Mouse (Mus musculus): ENCODE data around the gene Ccdc149.
A peak's percentile ranks its signal among the peaks of the same experiment; 100 is the strongest.

Ccdc149 gene

DNA sequence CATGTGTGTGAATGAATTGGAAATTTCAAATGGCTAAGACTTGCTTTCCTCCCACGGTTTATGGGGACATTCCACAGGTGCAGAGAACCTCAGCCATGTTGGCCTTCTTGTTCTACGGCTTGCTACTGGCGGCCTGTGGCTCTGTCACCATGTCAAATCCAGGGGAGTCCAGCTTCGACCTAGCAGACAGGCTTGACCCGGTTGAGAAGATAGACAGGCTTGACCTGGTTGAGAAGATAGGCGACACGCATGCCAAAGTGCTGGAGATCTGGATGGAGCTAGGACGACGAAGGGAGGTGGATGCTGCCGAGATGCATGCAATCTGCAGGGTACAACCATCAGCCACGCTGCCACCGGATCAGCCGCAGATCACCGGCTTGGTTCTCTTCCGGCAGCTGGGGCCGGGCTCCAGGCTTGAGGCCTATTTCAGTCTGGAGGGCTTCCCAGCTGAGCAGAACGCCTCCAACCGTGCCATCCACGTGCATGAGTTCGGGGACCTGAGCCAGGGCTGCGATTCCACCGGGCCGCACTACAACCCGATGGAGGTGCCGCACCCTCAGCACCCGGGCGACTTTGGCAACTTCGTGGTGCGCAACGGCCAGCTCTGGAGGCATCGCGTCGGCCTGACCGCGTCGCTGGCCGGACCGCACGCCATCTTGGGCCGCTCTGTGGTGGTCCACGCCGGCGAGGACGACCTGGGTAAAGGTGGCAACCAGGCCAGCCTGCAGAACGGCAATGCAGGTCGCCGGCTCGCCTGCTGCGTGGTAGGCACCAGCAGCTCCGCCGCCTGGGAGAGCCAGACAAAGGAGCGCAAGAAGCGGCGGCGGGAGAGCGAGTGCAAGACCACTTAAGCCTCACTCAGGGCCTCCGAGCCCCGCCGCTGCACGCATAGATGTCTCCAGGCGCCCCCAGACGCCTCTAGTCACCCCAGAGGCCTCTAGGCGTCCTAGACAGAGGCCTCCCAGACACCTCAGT is 103.2 kb downstream of the Ccdc149 start:
- peak; percentile 18 for DNase-seq

DNA sequence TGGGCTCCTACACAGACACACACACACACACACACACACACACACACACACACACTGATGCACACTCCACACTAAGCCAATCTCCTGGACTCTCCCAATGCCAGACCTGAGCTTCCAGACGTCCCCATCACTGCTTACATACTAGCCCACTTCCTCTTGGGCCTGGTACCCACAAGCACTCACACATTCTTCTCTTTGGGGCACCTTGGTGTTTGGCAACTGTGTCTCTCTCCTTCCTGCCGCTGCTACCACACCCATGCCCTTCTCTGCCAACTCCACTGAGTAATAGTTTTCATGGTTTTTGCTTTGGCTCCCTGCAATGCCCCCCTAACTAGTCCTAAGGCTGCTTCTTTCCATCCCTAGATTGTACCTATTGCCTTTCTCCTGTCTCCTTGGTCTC is 104.7 kb downstream of the Ccdc149 start:
- DNase-seq, result no peak

DNA sequence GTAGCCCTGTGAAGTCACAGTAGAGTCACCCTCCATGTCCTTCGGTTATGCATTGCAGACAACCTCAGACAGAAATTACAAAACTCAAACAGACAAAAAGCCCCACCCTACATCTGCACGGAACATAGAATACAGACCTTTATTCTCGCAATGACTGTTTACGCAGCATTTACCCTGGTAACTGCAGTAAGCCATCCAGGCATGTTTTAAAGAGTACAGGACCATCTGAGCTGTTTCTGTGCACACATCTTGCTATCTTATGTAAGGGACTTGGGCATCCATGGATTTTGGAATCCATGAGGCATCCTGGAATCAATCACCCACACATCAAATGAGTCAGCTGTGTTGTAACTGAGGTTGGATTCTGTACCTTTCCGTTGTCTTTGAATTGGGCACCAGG is 105.4 kb downstream of the Ccdc149 start:
- DNase-seq, result no peak

DNA sequence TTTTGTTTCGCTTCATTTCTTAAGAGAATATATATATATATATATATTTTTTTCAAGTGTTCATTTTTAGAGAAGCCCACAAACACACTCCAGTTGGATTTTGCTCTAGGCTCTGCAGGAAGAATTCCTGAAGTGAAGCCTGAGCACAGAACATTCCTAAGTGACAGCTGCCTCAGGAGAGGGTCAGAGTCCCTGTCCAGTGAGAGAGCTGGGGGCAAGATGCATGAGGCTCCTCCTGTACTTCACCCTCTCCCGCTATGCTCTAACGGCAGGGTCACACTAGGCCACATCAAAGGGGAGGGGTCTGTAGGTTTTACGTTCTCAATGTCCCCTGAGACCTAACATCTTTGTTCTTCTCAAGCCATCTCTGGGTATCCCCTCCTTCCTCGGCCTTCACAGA is 106.8 kb downstream of the Ccdc149 start:
- no peak for DNase-seq

DNA sequence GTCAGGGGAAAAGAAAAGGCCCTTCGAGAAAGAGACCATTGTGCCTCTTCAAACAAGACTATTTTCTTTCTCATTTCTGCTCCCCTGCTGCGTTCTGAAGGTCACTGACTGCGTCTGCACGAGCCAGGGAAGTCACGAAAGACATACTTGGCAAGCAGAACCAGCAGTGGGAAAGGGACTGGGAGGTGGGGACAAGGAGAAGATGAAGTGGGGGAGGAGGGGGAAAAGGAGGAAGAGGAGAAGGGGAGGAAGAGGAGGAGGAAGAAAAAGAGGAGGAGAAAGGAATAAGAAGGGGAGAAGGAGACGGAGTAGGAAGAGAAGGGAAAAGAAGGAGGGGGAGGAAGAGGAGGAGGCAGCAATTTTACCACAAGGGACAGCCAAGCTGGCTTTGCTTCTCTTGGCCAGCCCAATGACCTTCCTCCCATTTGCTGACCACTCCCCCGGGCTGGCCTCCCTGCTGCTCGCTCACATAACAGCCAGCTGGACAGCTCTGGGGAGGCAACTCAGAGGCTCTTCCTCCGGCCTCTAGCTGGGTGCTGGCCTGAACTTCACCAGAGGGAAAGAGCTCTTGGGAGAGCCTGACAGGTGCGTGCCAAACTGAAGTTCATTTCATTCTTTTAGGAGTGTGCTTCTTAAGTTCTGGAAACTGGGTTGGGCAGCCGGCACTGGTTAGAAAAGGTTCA is 107.7 kb downstream of the Ccdc149 start, which contains the start of gene Sod3:
Gene Sod3, plus strand, starts transcription at position 324 of the 683 bp plus-strand sequence.
- DNase-seq, result no peak

DNA sequence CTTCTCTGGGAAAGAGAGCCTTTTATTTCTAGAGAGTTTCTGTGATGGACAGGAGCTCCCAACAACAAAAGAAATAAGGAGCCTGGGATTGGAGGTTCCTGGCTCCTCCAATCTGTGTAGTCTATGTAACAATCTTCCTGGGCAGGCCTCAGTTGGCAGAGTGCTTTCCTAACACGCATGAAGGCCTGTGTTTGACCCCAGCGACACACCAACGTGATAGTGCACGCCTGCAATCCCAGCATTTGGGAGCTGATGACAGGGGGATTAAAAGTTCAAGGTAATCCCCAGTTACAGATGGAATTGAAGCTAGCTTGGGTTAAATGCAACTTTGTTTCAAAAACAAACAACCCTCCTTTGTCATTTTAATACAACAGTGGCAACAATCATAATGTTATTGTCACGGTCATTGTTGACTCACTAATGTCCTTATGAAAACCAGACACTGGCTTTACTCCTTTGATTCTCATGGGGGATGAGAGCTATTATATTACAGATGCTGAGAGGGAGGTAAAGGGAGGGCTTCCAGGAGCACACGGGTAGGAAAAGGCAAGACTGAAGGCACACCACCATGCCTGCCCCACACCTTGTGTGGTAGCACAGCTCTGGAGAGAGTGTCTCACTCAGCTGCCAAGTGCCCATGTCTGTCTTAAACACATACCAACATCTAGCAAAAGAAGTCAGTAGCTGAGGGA is 108.4 kb downstream of the Ccdc149 start:
- DNase-seq, result no peak

DNA sequence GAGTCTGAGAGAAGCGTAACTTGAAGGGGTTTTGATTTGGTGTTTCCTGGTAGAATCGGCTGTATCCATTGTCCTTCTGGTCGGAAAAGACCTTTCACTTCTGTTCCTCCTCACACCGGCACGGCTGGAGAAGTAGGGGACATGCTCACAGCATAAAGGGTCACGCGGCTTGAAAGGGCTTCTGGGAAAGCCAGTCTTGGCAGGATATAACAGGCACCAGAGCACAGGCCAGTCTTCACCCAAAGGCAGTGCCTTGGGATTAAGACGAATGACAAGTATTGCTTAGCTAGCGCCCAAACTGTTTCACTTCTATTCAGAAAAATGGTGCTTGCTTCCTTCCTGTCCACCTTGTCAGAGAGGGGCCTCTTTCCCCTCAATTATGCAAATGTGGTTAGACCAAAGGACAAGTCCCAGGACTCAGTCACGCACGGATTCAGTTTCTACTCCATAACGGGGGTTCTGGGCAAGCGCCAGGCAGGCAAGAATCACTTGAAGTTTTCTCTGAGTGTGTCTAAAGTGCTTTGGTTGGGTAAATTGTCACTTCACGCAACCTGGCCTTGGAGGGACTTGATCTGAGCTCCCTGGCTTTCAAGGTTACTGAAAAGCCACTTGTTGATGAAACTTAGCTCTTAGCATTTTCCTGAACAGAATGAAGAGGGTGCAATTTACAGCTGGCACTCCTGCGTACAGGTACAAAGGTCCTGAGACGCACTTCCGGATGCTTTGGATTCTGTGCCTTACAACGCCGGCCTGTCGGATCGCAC is 110.9 kb downstream of the Ccdc149 start:
- no peak for DNase-seq

DNA sequence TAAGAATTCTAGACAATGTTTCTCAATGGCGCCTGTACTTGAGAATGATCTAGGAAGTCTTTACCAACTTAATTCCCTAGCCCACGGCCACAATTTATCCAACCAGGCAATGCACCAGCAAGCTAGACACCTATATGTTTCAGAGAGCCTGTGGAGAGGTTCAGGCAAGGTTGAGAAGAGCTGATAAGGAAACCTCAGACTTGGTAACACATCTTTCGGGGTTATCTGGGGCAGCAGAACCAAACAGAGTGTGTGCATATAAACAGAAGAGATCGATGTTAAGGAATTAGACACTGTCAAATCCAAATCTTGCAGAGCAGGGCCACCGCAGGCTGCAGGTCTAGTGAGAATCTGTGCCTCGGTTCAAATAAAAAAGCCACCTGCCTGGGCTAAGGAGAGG is 113.2 kb downstream of the Ccdc149 start:
- DNase-seq, result no peak

DNA sequence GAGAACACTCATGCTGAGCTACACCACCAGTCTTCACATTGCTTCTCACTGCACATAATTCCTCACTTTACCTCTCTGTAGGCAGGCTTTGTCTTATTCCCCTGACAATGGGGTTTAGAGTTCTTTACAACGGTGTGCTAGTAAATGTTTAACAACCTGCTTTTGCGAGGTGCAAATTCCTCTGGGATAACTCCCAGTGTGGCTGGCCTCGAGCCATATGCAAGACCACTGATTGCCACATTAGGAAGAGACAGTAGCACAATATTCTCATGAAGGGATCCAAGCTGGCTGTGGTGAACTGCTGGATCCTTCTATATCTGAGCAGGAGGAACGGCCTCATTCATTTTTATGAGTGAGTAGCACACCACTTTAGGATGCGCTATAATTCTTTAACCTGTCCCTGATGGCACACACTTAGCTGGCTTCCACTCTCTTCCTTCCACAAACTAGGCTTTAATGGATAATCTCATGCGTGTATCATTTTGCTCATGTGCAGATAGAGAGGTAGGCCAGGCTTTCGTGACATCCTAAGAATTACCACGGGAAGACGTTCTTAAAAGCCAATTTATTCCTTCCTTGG is 114.1 kb downstream of the Ccdc149 start:
- DNase-seq, result no peak

DNA sequence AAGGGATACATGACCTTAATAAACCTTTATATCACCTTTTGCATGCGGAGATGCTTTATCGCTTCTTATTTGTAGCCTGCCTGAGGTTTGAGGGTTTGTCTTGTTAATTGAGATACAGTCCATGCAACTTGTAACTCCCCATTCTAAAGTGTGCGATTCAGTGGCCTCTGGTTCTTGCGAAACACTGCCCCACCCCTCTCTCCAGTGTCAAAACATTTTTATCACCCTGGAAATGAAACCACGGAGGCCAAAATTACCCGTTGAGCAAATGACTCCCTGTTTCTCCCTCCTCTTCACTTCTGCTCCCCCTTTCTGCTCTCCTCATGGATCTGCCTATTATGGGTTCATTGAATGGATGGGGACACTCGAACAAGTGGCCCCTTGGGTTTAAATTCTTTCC is 115.7 kb downstream of the Ccdc149 start:
- no peak for DNase-seq

DNA sequence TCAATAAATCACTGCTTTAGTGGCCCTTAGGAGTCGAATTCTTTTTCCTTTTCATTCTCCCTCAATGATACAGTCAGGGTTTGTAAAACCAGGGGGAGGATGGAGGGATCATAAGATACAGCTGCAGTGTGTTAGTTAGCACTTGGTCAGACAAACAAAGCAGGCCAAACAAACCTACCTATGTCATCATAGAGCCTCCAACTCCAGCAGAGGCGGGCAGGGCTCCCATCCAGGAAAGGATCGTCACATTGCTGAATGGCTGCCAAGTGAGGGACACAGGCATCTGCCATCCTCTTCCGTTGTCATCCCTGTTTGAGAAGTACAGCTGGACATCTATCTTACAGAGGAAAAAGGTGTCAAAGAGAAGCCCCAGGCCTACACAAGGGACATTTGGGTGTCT is 116.9 kb downstream of the Ccdc149 start:
- no peak for DNase-seq

DNA sequence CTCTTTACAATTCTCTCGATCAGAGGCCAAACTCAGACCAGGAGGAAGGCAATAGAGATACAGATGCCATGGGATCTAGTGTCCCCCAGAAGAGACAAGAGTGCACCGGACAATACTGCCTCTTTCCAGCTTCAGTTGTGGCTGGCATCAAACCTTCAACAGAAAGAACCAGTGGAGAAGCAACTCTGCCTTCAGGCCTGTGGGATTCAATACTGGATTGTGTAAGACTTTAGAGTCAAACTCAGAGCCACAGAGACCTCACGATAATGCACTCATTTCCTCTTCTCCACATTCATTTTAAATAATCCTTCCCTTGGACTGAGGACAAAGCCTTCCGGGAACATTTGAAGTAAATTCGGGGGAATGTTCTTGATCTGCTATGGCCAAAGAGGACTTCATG is 118.6 kb downstream of the Ccdc149 start:
- DNase-seq, result no peak

DNA sequence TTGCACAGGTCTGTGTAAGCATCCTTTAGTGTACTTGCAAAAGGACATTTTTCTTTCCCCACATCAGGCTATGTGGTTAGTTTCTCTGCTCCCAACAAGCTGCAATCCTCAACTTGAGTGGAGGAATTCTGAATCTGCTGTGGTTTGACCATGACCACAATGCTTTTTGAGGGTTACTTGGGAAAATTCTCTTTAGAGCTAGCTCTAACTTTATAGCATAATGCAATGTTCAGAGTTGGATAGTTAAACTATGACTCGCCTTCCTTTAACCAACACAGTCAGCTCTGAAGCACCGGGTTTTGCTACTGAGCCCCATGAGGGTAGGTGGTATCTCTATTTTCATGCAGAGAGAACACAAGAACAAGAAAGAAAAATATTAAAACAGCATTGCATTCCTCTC is 119.8 kb downstream of the Ccdc149 start:
- DNase-seq, result no peak

DNA sequence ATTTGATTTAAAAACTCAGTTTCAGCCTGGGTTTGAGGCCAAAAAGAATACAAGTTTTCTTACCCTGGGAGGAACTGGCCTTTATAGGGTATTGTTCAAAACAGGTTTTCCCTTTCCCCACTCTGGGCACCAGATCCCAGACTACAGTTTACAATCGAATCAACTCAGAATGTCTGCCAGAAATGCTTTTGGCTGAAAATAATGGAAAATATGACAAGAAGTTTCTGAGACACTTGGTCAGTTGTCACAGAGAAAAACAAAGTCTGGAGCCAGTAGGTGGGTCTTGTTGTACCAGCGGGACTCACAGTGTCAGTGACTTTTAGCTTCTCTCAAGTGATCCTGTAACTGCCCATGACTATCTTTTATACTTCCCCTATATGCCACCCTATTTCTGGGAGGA is 120.9 kb downstream of the Ccdc149 start:
- DNase-seq, result no peak

DNA sequence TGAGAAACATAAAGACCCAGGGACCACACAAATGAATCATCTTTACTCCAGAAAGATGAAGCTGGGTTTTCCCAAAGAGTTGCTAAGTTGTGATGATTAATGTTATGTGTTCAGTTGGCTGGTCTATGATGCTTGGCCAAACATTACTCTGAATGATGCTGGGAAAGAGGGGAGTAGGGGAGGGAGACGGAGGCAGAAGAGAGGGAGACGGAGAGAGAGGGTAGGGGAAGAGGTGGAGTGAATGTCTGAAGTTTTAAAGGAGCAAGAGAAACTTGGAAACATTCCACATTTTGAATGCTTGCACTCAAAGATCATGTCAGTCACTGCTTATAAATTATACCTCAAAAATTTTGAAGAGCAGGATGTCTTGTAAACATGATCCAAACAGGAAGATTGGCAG is 124.4 kb downstream of the Ccdc149 start:
- DNase-seq, result no peak

DNA sequence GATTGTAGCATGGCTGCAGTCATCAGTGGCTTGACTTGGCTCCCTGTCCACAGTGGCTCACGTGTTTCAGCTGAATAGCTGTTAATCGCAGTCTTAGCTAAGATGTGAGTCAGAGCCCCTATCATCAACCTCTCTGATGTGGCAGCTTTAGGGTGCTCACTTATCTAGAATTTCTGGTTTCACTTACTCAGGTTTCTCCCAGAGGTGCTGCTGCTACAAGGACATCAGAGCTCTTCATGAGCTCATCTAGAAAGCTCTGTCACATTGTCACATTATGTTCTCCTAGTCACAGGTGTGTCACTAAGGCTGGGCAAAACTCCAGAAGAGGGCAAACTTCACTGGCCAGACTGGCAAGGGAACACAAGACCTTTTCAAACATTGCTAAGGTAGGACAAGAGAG is 132.2 kb downstream of the Ccdc149 start:
- no peak for DNase-seq

DNA sequence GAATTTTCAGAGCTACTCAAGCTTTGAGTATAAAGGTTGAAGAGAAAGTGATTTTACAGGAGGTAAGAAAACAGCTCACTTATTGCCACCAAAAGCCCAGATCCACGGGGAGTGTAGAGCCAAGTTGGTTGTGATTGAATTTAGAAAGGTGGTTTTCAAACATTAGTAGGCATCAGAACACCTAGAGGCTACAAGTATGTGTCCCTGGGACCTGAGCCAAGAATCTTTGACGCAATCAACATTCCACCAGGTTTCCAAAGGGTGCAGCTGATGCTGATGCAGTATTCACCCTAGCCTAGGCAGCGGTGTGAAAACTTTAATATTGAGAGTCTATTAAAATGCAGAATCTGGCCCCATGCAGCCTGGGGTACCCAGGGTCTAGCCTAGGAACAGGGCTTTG is 135.7 kb downstream of the Ccdc149 start:
- DNase-seq, result no peak

DNA sequence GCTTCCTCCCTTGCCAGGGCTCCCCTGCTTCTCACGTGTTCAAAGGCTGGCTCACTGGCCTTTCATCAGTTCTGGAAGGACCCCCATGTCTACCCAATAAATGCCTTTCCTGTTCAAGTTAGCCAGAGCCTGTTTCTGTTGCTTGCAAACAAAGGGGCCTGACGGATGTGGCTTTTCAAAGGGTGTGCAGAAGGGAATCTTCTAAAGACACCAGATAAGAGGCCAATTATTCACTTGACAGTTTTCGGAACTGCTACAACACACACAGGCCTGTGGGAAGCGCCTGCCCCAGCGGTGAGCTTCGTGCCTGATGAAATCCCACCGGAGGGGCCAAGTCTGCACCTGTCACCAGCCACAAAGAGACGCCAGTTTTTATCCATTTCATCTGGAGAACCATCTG is 139.2 kb downstream of the Ccdc149 start:
- no peak for DNase-seq
